Mouse (Mus musculus) embryonic facial prominence, embryonic 13.5 days (tissue): ENCODE data around the gene Cdk2ap2. TPM values are rescaled to one million over a fixed set of nuclear protein-coding genes. Genes with fewer than 3 reads are reported as not detected.
A peak's percentile ranks its signal among the peaks of the same experiment; 100 is the strongest.

Experiments
- ATAC-seq: fragments of 200-750 bp; cut with Nextera tagmentation; 2 replicates; pipeline ENCODE4 v1.8.0; 2017; ENCODE audit warnings: low read depth; ENCODE audit not compliant: insufficient number of reproducible peaks, insufficient read depth, low FRiP score, low TSS enrichment
- H3K27ac ChIP-seq: fragments of 300-500 bp; sonication (generic); 2 replicates; pipeline ENCODE4 v1.5.1; 2015; ENCODE audit warnings: moderate library complexity, mild to moderate bottlenecking, inconsistent platforms
- H3K27me3 ChIP-seq: fragments of 300-500 bp; sonication (generic); 2 replicates; pipeline ENCODE4 v1.6.1; 2015; ENCODE audit warnings: mild to moderate bottlenecking, inconsistent platforms
- H3K36me3 ChIP-seq: fragments of 300-500 bp; sonication (generic); 2 replicates; pipeline ENCODE4 v1.6.1; 2015; ENCODE audit warnings: mild to moderate bottlenecking, inconsistent platforms
- H3K4me1 ChIP-seq: fragments of 300-500 bp; sonication (generic); 2 replicates; pipeline ENCODE4 v1.6.1; 2015; ENCODE audit warnings: inconsistent platforms
- H3K4me2 ChIP-seq: fragments of 300-500 bp; sonication (generic); 2 replicates; pipeline ENCODE4 v1.6.1; 2015; ENCODE audit warnings: moderate library complexity, mild to moderate bottlenecking, inconsistent platforms
- H3K4me3 ChIP-seq: fragments of 300-500 bp; sonication (generic); 2 replicates; pipeline ENCODE4 v1.5.1; 2015; ENCODE audit warnings: mild to moderate bottlenecking, inconsistent platforms
- H3K9ac ChIP-seq: fragments of 300-500 bp; sonication (generic); 2 replicates; pipeline ENCODE4 v1.6.1; 2015; ENCODE audit warnings: mild to moderate bottlenecking, inconsistent platforms
- H3K9me3 ChIP-seq: fragments of 300-500 bp; sonication (generic); 2 replicates; pipeline ENCODE4 v1.6.1; 2016; ENCODE audit warnings: inconsistent platforms
- WGBS: fragments of 180-500 bp; shearing (Covaris S2); methylation state at CpG from one replicate; pipeline ENCODE4 v1.1.7; 2015; ENCODE audit warnings: mixed read lengths; 5-methylcytosine and 5-hydroxymethylcytosine counted together
- polyA plus RNA-seq: library from polyadenylated mRNA; unstranded; fragments of >200 nt; fragmentation: Nextera tagmentation; extraction: Ambion mirVana; gene quantifications from 2 replicates; pipeline ENCODE4 v1.2.1, GENCODE M21; 2015

The Cdk2ap2 gene
- polyA plus RNA-seq, 1 experiment from 2014 or later = 62.3 TPM

GRCm38 (mm10) chr19:4070311-4070710 lies 26.7 kb upstream of the Cdk2ap2 start:
- ATAC-seq = no peak
- Histone ChIP-seq H3K4me1 (no peaks in the 10 kb centered on the region), H3K4me3 (no peak overlapping the region), H3K4me2 (no peak overlapping the region), H3K27me3 (no peaks in the 10 kb centered on the region; the same call in 1 of the 2 replicates), H3K9ac (no peak overlapping the region), H3K27ac (no peak overlapping the region), H3K9me3 (no peaks in the 10 kb centered on the region), H3K36me3 (no peaks in the 10 kb centered on the region)
- WGBS = 70% methylated on average over 15 of the region's 15 CpGs

DNA sequence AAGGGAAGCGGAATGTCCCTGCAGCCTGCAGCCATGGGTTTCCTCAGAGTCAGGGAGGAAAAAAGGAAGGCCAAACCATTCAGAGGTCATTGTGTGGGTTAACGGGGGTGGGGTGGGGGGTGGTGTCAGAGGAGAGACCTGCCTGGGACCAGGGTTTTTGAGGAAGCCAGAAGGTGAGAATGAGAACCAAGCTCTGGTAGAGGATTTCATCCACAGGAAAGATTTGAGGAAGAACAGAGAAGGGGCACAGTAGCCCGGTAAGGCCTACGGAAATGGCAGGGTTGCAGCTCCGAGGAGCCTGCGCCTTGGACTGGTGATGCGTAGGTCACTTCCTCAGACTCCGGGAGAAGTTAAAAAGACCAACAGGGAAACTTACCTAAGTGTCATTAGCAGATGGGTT lies 26.2 kb upstream of the Cdk2ap2 start:
- Histone ChIP-seq H3K9ac (no peak overlapping the region), H3K4me1 (no peaks in the 10 kb centered on the region), H3K27ac (no peak overlapping the region), H3K4me3 (no peak overlapping the region), H3K36me3 (no peaks in the 10 kb centered on the region), H3K27me3 (no peaks in the 10 kb centered on the region; the same call in 1 of the 2 replicates), H3K9me3 (no peaks in the 10 kb centered on the region), H3K4me2 (no peak overlapping the region)
- WGBS = 77% methylated on average over 8 of the region's 8 CpGs
- ATAC-seq = no peak

- Histone ChIP-seq H3K4me1 (no peaks in the 10 kb centered on the region), H3K36me3 (no peaks in the 10 kb centered on the region), H3K27me3 (no peaks in the 10 kb centered on the region; the same call in 1 of the 2 replicates), H3K9me3 (no peaks in the 10 kb centered on the region), H3K27ac (no peak overlapping the region), H3K4me2 (no peak overlapping the region), H3K4me3 (no peak overlapping the region), H3K9ac (no peak overlapping the region)
- WGBS = 92% methylated on average over 6 of the region's 6 CpGs
- ATAC-seq = no peak
These were observed 25.6 kb upstream of the Cdk2ap2 start for GRCm38 (mm10) chr19:4071406-4071805.

DNA sequence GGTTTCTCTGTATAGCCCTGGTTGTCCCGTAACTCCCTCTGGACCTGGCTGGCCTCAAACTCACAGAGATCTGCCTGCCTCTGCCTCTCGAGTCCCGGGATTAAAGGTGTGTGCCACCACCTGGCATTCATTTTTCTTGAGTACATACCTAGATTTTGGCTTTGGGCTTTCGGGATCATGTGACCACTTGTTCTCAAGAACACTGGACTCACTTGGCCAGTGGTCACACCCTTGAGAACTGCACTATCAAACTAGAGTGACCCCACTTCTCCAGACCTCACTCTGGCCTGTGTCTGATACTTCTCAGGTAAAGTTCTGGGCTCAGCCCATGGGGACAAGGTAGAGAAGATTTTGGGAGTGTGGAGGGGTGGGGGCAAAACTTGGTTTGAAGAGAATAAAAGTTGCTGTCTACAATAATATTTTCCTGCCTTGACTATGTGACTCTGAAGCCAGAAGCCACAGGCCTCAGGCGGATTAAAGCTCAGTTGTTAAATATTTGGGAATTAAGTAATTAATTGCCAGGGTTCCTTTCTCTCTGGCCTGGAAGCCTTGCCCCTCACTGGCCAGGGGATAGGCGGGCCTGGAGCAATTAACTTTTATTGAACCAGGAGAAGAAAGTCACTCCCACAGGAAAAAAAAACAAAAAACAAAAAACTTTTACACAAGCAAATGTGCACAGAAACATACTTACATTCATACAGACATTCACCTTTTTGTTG lies 24.1 kb upstream of the Cdk2ap2 start:
- Histone ChIP-seq H3K36me3 (no peaks in the 10 kb centered on the region), H3K4me3 (no peak overlapping the region), H3K9ac (no peak overlapping the region), H3K27me3 (no peaks in the 10 kb centered on the region; the same call in 1 of the 2 replicates), H3K9me3 (no peaks in the 10 kb centered on the region), H3K4me1 (no peaks in the 10 kb centered on the region), H3K4me2 (no peak overlapping the region), H3K27ac (no peak overlapping the region)
- no peak for ATAC-seq
- WGBS = 78% methylated on average over 6 of the region's 6 CpGs

- Histone ChIP-seq H3K27me3 (no peaks in the 10 kb centered on the region), H3K9ac (no peak overlapping the region), H3K4me2 (no peak overlapping the region), H3K27ac (no peak overlapping the region), H3K36me3 (no peaks in the 10 kb centered on the region), H3K4me3 (no peak overlapping the region), H3K9me3 (no peaks in the 10 kb centered on the region), H3K4me1 (no peaks in the 10 kb centered on the region)
- ATAC-seq = no peak
- WGBS = 83% methylated on average over 1 of the region's 1 CpGs
These were observed 21.5 kb upstream of the Cdk2ap2 start for GRCm38 (mm10) chr19:4075531-4075930.

GRCm38 (mm10) chr19:4079594-4079993 lies 17.4 kb upstream of the Cdk2ap2 start:
- H3K9me3 ChIP-seq = no peaks in the 10 kb centered on the region
- no peak overlapping the region for H3K4me2 ChIP-seq
- H3K27me3 ChIP-seq = 0 out of 2 replicates have a peak, but pooled peaks cover 6% of the 10 kb centered on the region
- no peak overlapping the region for H3K9ac ChIP-seq
- H3K27ac ChIP-seq = no peak overlapping the region
- 69% methylated on average over 1 of the region's 1 CpGs for WGBS
- 0 out of 2 replicates have a peak, but pooled peaks cover 3% of the 10 kb centered on the region for H3K4me1 ChIP-seq
- ATAC-seq = no peak
- no peaks in the 10 kb centered on the region for H3K36me3 ChIP-seq
- no peak overlapping the region for H3K4me3 ChIP-seq

DNA sequence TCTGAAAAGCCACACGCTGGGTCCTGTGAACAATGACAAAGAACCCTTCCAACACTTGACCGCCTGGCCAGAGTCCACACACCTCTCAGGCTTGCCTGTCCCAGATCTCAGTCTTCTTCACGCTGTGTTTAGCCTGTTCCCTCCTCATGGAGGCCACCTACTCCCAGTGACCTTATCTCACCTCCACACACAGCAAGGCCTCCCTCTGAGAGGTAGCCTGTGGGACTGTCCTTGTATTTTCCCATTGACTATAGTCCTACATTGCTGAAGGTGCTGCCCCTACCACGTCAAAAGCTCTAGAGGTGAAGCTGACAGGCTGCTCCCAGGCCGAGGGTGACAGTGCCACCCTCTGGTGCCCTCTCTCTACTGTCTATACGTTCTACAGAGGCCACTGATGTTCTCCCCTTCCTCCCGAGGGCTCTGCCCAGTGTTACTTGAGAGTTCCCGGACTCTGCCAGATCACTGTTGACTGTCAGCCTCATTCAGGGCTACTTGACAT lies 16.4 kb upstream of the Cdk2ap2 start:
- H3K27me3 ChIP-seq = 0 out of 2 replicates have a peak, but pooled peaks cover 7% of the 10 kb centered on the region
- no peaks in the 10 kb centered on the region for H3K36me3 ChIP-seq
- 0 out of 2 replicates have a peak, but pooled peaks cover 3% of the 10 kb centered on the region for H3K4me1 ChIP-seq
- no peak overlapping the region for H3K4me3 ChIP-seq
- H3K9me3 ChIP-seq = no peaks in the 10 kb centered on the region
- H3K27ac ChIP-seq = no peak overlapping the region
- 67% methylated on average over 8 of the region's 8 CpGs for WGBS
- H3K4me2 ChIP-seq = no peak overlapping the region
- no peak for ATAC-seq
- H3K9ac ChIP-seq = no peak overlapping the region

DNA sequence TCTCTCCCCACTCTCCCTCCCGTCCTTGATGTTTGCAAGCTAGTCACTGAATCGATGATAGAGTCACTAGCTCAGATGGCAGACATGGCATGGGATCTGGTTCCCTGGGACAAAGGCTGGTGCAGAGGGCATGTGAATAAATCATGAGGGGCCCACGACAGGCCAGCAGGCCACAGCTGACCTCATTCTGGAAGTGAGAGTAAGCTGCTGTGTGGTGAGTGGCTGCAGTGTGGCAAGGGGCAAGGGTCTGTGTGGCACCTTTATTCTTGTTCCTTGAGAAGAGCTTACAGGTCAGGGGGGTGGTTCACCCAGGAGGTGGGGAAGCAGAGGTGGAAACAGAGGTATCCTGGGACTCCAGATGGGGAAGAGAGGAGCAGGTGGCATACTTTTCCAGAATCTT lies 15.6 kb upstream of the Cdk2ap2 start, which contains the start of gene Cabp2:
Gene Cabp2, plus strand, starts transcription at position 185 of the 400 bp plus-strand sequence.
- H3K4me2 ChIP-seq = no peak within 1 kb of the TSS
- no peaks in the 10 kb centered on the region for H3K36me3 ChIP-seq
- H3K4me3 ChIP-seq = no peak within 1 kb of the TSS
- 0 out of 2 replicates have a peak, but pooled peaks cover 3% of the 10 kb centered on the region for H3K4me1 ChIP-seq
- H3K27ac ChIP-seq = no peak within 1 kb of the TSS
- WGBS = 70% methylated on average over 3 of the region's 3 CpGs
- no peak within 1 kb of the TSS for H3K9ac ChIP-seq
- no peaks in the 10 kb centered on the region for H3K9me3 ChIP-seq
- 0 out of 2 replicates have a peak, but pooled peaks cover 7% of the 10 kb centered on the region for H3K27me3 ChIP-seq
- no peak for ATAC-seq

DNA sequence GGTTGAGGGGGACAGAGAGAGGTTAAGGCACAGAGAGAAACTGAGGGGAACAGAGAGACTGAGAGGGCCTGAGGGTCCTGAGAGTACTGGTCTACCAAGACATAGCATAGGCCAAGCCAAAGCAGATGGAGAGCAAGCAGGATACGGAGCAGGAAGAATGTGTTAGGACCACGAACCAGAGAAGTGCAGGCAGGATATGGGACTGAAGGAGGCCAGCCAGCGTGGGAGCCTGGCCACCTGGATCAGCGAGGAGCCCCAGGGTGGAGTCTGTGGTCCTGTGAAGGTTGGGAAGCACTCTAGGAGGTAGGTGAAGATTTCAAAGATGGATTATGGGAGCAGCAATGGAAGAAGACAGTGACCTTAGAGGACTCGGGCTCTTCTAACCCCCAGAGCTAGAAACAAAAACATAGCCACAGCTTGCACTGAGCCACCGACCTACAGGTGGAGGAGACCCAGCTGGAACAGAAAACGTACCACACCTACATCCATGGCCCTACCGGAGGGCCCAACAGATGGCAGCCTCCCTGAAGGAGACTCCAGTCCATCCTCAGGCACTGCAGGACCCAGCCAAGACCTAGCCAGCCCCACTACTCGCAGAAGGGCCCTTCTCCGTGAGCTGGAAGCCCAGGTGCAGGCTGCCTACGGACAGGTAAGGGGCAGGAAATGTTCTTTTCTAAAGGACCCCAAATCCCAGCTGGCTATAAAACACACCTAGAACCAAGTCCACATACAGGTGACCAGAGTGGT lies 14.6 kb upstream of the Cdk2ap2 start:
- H3K36me3 ChIP-seq = no peaks in the 10 kb centered on the region
- 0 out of 2 replicates have a peak, but pooled peaks cover 3% of the 10 kb centered on the region for H3K4me1 ChIP-seq
- H3K4me3 ChIP-seq = no peak overlapping the region
- WGBS = 77% methylated on average over 11 of the region's 11 CpGs
- no peak overlapping the region for H3K27ac ChIP-seq
- ATAC-seq = no peak
- 0 out of 2 replicates have a peak, but pooled peaks cover 7% of the 10 kb centered on the region for H3K27me3 ChIP-seq
- H3K4me2 ChIP-seq = no peak overlapping the region
- no peak overlapping the region for H3K9ac ChIP-seq
- no peaks in the 10 kb centered on the region for H3K9me3 ChIP-seq

DNA sequence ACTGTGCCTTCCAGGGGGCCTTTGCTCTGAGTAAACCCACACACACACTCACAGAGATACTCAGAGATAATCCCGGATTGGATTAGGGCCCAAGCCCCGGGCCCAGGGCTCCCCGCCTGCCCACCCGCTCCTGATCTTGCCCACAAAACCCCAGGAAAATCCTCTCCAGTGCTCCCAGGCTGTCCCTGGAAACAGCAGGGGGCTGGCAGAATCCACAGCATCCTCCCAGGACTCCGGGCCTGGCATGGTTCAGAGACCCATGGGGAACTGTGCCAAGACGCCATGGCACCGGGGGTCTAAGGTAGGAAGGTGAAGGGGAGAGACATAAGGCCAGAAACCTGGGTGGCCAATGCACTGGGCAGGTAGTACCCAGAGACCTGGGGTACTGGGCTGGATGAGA lies 13.7 kb upstream of the Cdk2ap2 start:
- 0 out of 2 replicates have a peak, but pooled peaks cover 7% of the 10 kb centered on the region for H3K27me3 ChIP-seq
- H3K27ac ChIP-seq = no peak overlapping the region
- H3K4me3 ChIP-seq = no peak overlapping the region
- H3K9me3 ChIP-seq = no peaks in the 10 kb centered on the region
- H3K9ac ChIP-seq = 0 out of 2 replicates have a peak overlapping the region, but pooled peaks have one; percentile 32
- H3K4me2 ChIP-seq = no peak overlapping the region
- no peak for ATAC-seq
- WGBS = 78% methylated on average over 7 of the region's 7 CpGs
- H3K36me3 ChIP-seq = no peaks in the 10 kb centered on the region
- 0 out of 2 replicates have a peak, but pooled peaks cover 3% of the 10 kb centered on the region for H3K4me1 ChIP-seq

- H3K4me1 ChIP-seq = 0 out of 2 replicates have a peak, but pooled peaks cover 3% of the 10 kb centered on the region
- H3K27me3 ChIP-seq = 0 out of 2 replicates have a peak, but pooled peaks cover 7% of the 10 kb centered on the region
- H3K27ac ChIP-seq = no peak overlapping the region
- no peak overlapping the region; the same call in 1 of the 2 replicates for H3K9ac ChIP-seq
- no peaks in the 10 kb centered on the region for H3K9me3 ChIP-seq
- 29% methylated on average over 8 of the region's 8 CpGs for WGBS
- no peak overlapping the region for H3K4me2 ChIP-seq
- no peak overlapping the region for H3K4me3 ChIP-seq
- H3K36me3 ChIP-seq = no peaks in the 10 kb centered on the region
- ATAC-seq = no peak
These were observed 13.2 kb upstream of the Cdk2ap2 start for GRCm38 (mm10) chr19:4083826-4084225.
